Mouse (Mus musculus): ENCODE measurements around the gene Crtac1.

- TF ChIP-seq TAL1 (IDR thresholded peaks at IDR 0.05; ENCODE audit: low read length) (no peak), GATA1 (IDR thresholded peaks at IDR 0.05; ENCODE audit: low read length) (no peak)
Observed at GRCm38 (mm10) chr19:42472831-42473230, 41.2 kb upstream of the Crtac1 start.

All from erythroblast, embryonic 14.5 days (primary cell).